Mouse (Mus musculus): ENCODE results near the gene Pdzd2. TPM values are rescaled to one million over a fixed set of nuclear protein-coding genes. Genes with fewer than 3 reads are reported as not detected.

Gene Pdzd2
- polyA plus RNA-seq, 1 experiment: 18.7 TPM

GRCm38 (mm10) chr15:12500674-12501073, 239.1 kb downstream of the Pdzd2 start:
- DNase-seq (ENCODE audit: extremely low spot score in 1 of 2, low spot score in 1 of 2): no peak

GRCm38 (mm10) chr15:12494084-12494483, 245.6 kb downstream of the Pdzd2 start:
- no peak for DNase-seq (ENCODE audit: extremely low spot score in 1 of 2, low spot score in 1 of 2)

- DNase-seq (ENCODE audit: extremely low spot score in 1 of 2, low spot score in 1 of 2): no peak
These were observed 246.5 kb downstream of the Pdzd2 start for GRCm38 (mm10) chr15:12493258-12493657.

- DNase-seq (ENCODE audit: extremely low spot score in 1 of 2, low spot score in 1 of 2): peak; percentile 62 to 67
These were observed 248.8 kb downstream of the Pdzd2 start for GRCm38 (mm10) chr15:12490969-12491368.

- DNase-seq (ENCODE audit: extremely low spot score in 1 of 2, low spot score in 1 of 2): no peak
These were observed 249.2 kb downstream of the Pdzd2 start for GRCm38 (mm10) chr15:12490527-12490926.

- DNase-seq (ENCODE audit: extremely low spot score in 1 of 2, low spot score in 1 of 2): no peak
These were observed 251.4 kb downstream of the Pdzd2 start for GRCm38 (mm10) chr15:12488316-12488715.

GRCm38 (mm10) chr15:12481261-12481660, 258.5 kb downstream of the Pdzd2 start:
- peak in 1 of 2 experiments; percentile 34 for DNase-seq (ENCODE audit: extremely low spot score in 1 of 2, low spot score in 1 of 2)

- no peak for DNase-seq (ENCODE audit: extremely low spot score in 1 of 2, low spot score in 1 of 2)
These were observed 259.4 kb downstream of the Pdzd2 start for GRCm38 (mm10) chr15:12480369-12480768.

GRCm38 (mm10) chr15:12479326-12479725, 260.4 kb downstream of the Pdzd2 start:
- no peak for DNase-seq (ENCODE audit: extremely low spot score in 1 of 2, low spot score in 1 of 2)

GRCm38 (mm10) chr15:12473596-12473995, 266.1 kb downstream of the Pdzd2 start:
- no peak for DNase-seq (ENCODE audit: extremely low spot score in 1 of 2, low spot score in 1 of 2)

GRCm38 (mm10) chr15:12472646-12473045, 267.1 kb downstream of the Pdzd2 start:
- DNase-seq (ENCODE audit: extremely low spot score in 1 of 2, low spot score in 1 of 2): no peak

- DNase-seq (ENCODE audit: extremely low spot score in 1 of 2, low spot score in 1 of 2): no peak
These were observed 268.6 kb downstream of the Pdzd2 start for GRCm38 (mm10) chr15:12470900-12471838.

- DNase-seq (ENCODE audit: extremely low spot score in 1 of 2, low spot score in 1 of 2): no peak
These were observed 271.1 kb downstream of the Pdzd2 start for GRCm38 (mm10) chr15:12468625-12469024.

- DNase-seq (ENCODE audit: extremely low spot score in 1 of 2, low spot score in 1 of 2): no peak
These were observed 274.0 kb downstream of the Pdzd2 start for GRCm38 (mm10) chr15:12465748-12466147.

- no peak for DNase-seq (ENCODE audit: extremely low spot score in 1 of 2, low spot score in 1 of 2)
These were observed 282.9 kb downstream of the Pdzd2 start for GRCm38 (mm10) chr15:12456808-12457207.

- DNase-seq (ENCODE audit: extremely low spot score in 1 of 2, low spot score in 1 of 2): no peak
These were observed 286.4 kb downstream of the Pdzd2 start for GRCm38 (mm10) chr15:12453343-12453742.

- no peak for DNase-seq (ENCODE audit: extremely low spot score in 1 of 2, low spot score in 1 of 2)
These were observed 287.4 kb downstream of the Pdzd2 start for GRCm38 (mm10) chr15:12452141-12452995.

GRCm38 (mm10) chr15:12451448-12451847, 288.3 kb downstream of the Pdzd2 start:
- DNase-seq (ENCODE audit: extremely low spot score in 1 of 2, low spot score in 1 of 2): no peak

GRCm38 (mm10) chr15:12450790-12451189, 288.9 kb downstream of the Pdzd2 start:
- no peak for DNase-seq (ENCODE audit: extremely low spot score in 1 of 2, low spot score in 1 of 2)

- no peak for DNase-seq (ENCODE audit: extremely low spot score in 1 of 2, low spot score in 1 of 2)
These were observed 290.4 kb downstream of the Pdzd2 start for GRCm38 (mm10) chr15:12449321-12449720.

GRCm38 (mm10) chr15:12447021-12447434, 292.7 kb downstream of the Pdzd2 start:
- peak; percentile 65 to 85 for DNase-seq (ENCODE audit: extremely low spot score in 1 of 2, low spot score in 1 of 2)
